In genomic region chr10:45577731-45578297, GRCm38 (mm10) we compare ENCODE assay signal across 8 mouse cellular contexts. TPM values are rescaled to one million over a fixed set of nuclear protein-coding genes. Genes with fewer than 3 reads are reported as not detected.
DNase-seq lines count a peak whose midpoint lies in the region; ATAC-seq lines count a peak whose summit lies in the region.

Gene Hace1 (plus strand): TSS chr10:45577829.

- H3K4me1 ChIP-seq in hindbrain, embryonic 15.5 days (replicated peaks), result 0 out of 2 replicates have a peak, but pooled peaks cover 3% of the 10 kb centered on the region

- ATAC-seq in hindbrain, embryonic 15.5 days (ENCODE audit: low FRiP score, low read depth), result peak; percentile 97

- peak within 1 kb of the TSS; percentile 69 for H3K4me2 ChIP-seq in hindbrain, embryonic 15.5 days

- H3K9ac ChIP-seq in hindbrain, embryonic 15.5 days, result peak within 1 kb of the TSS; percentile 80

- no peaks in the 10 kb centered on the region for H3K36me3 ChIP-seq in hindbrain, embryonic 15.5 days

- peak; percentile 84 for DNase-seq in T-cell, adult 2 months (ENCODE audit: low spot score)
- DNase-seq in cerebellum, postnatal 36 days, result peak; percentile 86 to 87
- peak; percentile 88 to 91 for DNase-seq in frontal cortex, postnatal 36 days (ENCODE audit: low spot score in 2 of 2)
- DNase-seq in layer of hippocampus, postnatal 36 days, result peak; percentile 89
- peak; percentile 86 for DNase-seq in lung, postnatal 25 days (ENCODE audit: low spot score)
- DNase-seq in retina, adult 2 months (ENCODE audit: low read depth, low spot score), result peak; percentile 72
- DNase-seq in thymus, postnatal 25 days, result peak; percentile 89

- H3K9me3 ChIP-seq in hindbrain, embryonic 15.5 days, result no peaks in the 10 kb centered on the region

- peak within 1 kb of the TSS; percentile 98 for H3K27ac ChIP-seq in hindbrain, embryonic 15.5 days (replicated peaks)

- H3K4me3 ChIP-seq in hindbrain, embryonic 15.5 days, result peak within 1 kb of the TSS; percentile 90

- under 1% methylated on average over 68 of the region's 79 CpGs for WGBS in hindbrain, embryonic 15.5 days

- H3K27me3 ChIP-seq in hindbrain, embryonic 15.5 days, result no peaks in the 10 kb centered on the region

RNA-seq across cellular contexts. Expression of gene Hace1, which starts in this region (rescaled TPM):
- polyA plus RNA-seq in hindbrain, embryonic 15.5 days (2015; fragmentation: Nextera tagmentation; extraction: Ambion mirVana), result 12.5 and 13.3 TPM in 2 replicates
- 10 to 100 TPM; 41.8 to 44.1 TPM for total RNA-seq in layer of hippocampus, postnatal 36 days (2021)

Comparison
In these comparisons a context has a peak if more than half of its experiments do, and no peak if none do; other contexts are left out.
1. Peak in every context shown above with its lines: DNase-seq, ATAC-seq, H3K4me3 ChIP-seq and H3K27ac ChIP-seq.